Mouse (Mus musculus) forebrain, embryonic 12.5 days (tissue): ENCODE measurements around the gene Nrxn3. TPM values are rescaled to one million over a fixed set of nuclear protein-coding genes. Genes with fewer than 3 reads are reported as not detected.

Experiments used
- ATAC-seq: fragments of 200-750 bp; cut with Nextera tagmentation; 2 replicates; pipeline ENCODE4 v1.8.0; 2017; ENCODE audit warnings: moderate TSS enrichment; ENCODE audit not compliant: low FRiP score
- H3K27ac ChIP-seq: fragments of 300-500 bp; sonication (generic); 2 replicates; pipeline ENCODE4 v1.5.1; 2016; ENCODE audit warnings: mild to moderate bottlenecking
- H3K27me3 ChIP-seq: fragments of 300-500 bp; sonication (generic); 2 replicates; pipeline ENCODE4 v1.6.1; 2016; ENCODE audit warnings: mild to moderate bottlenecking
- H3K36me3 ChIP-seq: fragments of 300-500 bp; sonication (generic); replicated peaks from 2 replicates; pipeline ENCODE4 v1.6.1; 2016; ENCODE audit warnings: mild to moderate bottlenecking
- H3K4me1 ChIP-seq: fragments of 300-500 bp; sonication (generic); 2 replicates; pipeline ENCODE4 v1.6.1; 2016
- H3K4me2 ChIP-seq: fragments of 300-500 bp; sonication (generic); 2 replicates; pipeline ENCODE4 v1.6.1; 2016; ENCODE audit warnings: mild to moderate bottlenecking, moderate library complexity
- H3K4me3 ChIP-seq: fragments of 300-500 bp; sonication (generic); replicated peaks from 2 replicates; pipeline ENCODE4 v1.5.1; 2016; ENCODE audit warnings: mild to moderate bottlenecking
- H3K9ac ChIP-seq: fragments of 300-500 bp; sonication (generic); 2 replicates; pipeline ENCODE4 v1.6.1; 2016; ENCODE audit warnings: mild to moderate bottlenecking
- H3K9me3 ChIP-seq: fragments of 300-500 bp; sonication (generic); 2 replicates; pipeline ENCODE4 v1.6.1; 2016
- WGBS: fragments of 180-500 bp; shearing (Covaris S2); methylation state at CpG from one replicate; pipeline ENCODE4 v1.1.7; 2016; 5-methylcytosine and 5-hydroxymethylcytosine counted together
- polyA plus RNA-seq: library from polyadenylated mRNA; unstranded; fragments of >200 nt; fragmentation: Nextera tagmentation; extraction: Ambion mirVana; gene quantifications from 2 replicates; pipeline ENCODE4 v1.2.1, GENCODE M21; 2016

Nrxn3 gene
- polyA plus RNA-seq, 1 experiment from 2014 or later = 62.2 TPM

GRCm38 (mm10) chr12:89016436-89016835 lies 293.8 kb downstream of the Nrxn3 start:
- 81% methylated on average over 1 of the region's 1 CpGs for WGBS
- ATAC-seq = no peak
- no peak overlapping the region for H3K4me3 ChIP-seq
- H3K27me3 ChIP-seq = no peaks in the 10 kb centered on the region
- no peak overlapping the region for H3K27ac ChIP-seq
- no peaks in the 10 kb centered on the region for H3K4me1 ChIP-seq
- H3K9me3 ChIP-seq = no peaks in the 10 kb centered on the region
- H3K4me2 ChIP-seq = no peak overlapping the region
- H3K36me3 ChIP-seq = no peaks in the 10 kb centered on the region
- H3K9ac ChIP-seq = no peak overlapping the region

DNA sequence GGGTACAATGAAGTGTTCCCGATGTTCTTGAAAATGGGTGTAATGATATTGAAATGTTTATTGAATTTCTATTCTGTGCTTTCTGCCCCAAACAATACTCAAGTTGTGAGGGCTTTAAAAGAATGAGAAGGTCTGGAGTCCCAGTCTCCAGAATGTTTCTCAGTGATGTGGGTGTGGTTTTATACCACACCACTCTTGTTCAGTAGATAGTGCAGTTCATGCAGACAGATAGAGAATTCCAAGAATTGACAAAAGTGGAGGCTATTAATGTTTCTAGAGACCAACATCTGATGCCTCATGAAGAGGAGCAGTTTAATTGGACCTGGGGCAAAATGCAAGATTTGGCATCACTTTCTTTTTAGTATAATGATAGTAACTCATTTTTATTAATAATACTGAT lies 302.5 kb downstream of the Nrxn3 start:
- Histone ChIP-seq H3K9me3 (no peaks in the 10 kb centered on the region), H3K4me2 (no peak overlapping the region), H3K4me1 (no peaks in the 10 kb centered on the region), H3K9ac (no peak overlapping the region), H3K4me3 (no peak overlapping the region), H3K36me3 (no peaks in the 10 kb centered on the region), H3K27ac (no peak overlapping the region), H3K27me3 (no peaks in the 10 kb centered on the region)
- WGBS = 94% methylated on average over 1 of the region's 1 CpGs
- no peak for ATAC-seq

DNA sequence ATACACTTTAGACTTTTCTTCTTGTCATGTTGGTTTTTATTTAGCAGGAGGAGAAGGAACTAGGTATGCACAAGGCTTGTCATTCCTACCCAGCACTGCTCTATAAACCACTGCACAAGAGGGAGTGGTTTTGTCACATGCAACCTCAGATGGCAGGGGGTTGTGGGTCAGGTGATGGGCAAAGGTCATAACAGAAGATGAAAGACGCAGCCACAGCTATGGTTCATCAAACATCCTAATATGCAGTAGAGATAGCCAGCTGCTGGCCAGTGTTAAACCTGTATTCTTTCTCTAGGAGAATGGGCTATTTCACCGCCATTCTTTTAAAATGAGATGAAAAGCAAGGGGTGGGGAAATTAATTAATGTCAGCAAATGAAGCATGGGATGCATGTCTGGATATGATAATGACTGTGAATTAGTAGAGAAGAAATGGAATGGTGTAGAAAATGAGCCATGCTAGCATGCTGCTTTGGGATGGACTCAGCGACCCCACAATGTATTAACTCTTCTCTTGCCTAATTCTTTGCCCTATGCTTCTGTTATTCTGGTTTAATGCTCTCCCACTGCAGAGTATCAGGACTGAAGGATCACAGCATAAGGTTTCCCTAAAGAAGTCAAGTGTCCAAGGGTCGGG lies 313.4 kb downstream of the Nrxn3 start:
- Histone ChIP-seq H3K4me1 (peaks cover 8% of the 10 kb centered on the region; the same call in 1 of the 2 replicates), H3K4me3 (no peak overlapping the region), H3K9ac (no peak overlapping the region), H3K9me3 (no peaks in the 10 kb centered on the region), H3K4me2 (no peak overlapping the region), H3K27me3 (no peaks in the 10 kb centered on the region), H3K27ac (no peak overlapping the region), H3K36me3 (no peaks in the 10 kb centered on the region)
- ATAC-seq = peak; percentile 77
- 55% methylated on average over 4 of the region's 4 CpGs for WGBS

- Histone ChIP-seq H3K9ac (no peak overlapping the region), H3K4me3 (no peak overlapping the region), H3K9me3 (no peaks in the 10 kb centered on the region), H3K27me3 (no peaks in the 10 kb centered on the region), H3K4me1 (peaks cover 13% of the 10 kb centered on the region), H3K27ac (no peak overlapping the region), H3K4me2 (no peak overlapping the region), H3K36me3 (no peaks in the 10 kb centered on the region)
- ATAC-seq = no peak
Measured at GRCm38 (mm10) chr12:89040151-89040550, 317.5 kb downstream of the Nrxn3 start.

DNA sequence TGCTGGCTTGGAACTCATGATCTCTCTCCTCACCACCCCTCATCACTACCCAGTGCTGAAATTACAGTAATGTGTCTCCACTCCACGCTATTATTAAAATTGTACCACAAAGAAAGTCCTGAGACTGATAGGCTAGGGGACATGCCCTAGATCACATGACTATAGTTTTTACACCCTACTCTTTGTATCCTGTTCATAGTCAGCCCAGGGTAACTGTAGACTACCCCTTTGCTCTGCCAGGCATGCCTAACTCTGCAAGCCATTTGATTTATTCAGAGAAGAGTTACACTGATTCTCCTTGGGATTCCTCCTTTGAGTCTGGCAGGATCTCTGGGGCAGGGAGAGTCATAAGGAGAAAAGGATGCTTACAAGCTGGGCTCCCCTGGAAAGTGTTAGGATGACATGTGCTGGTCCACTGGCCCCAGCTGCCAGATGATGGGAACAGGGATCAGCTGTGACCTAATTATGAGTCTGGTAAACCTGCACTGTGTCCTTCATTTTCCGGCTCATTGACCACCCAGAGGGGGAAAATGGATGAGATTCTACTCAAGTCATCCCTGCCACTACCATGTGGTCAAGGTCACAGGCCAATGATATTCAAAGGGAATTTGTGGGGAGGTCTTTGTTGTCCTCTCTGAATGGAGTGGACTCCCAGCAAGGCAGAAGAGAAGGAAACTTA lies 318.9 kb downstream of the Nrxn3 start:
- Histone ChIP-seq H3K27ac (no peak overlapping the region), H3K9ac (no peak overlapping the region), H3K4me3 (no peak overlapping the region), H3K9me3 (no peaks in the 10 kb centered on the region), H3K36me3 (no peaks in the 10 kb centered on the region), H3K27me3 (no peaks in the 10 kb centered on the region), H3K4me1 (peaks cover 5% of the 10 kb centered on the region; the same call in 1 of the 2 replicates), H3K4me2 (no peak overlapping the region)
- ATAC-seq = peak; percentile 87
- WGBS = 67% methylated on average over 2 of the region's 2 CpGs

DNA sequence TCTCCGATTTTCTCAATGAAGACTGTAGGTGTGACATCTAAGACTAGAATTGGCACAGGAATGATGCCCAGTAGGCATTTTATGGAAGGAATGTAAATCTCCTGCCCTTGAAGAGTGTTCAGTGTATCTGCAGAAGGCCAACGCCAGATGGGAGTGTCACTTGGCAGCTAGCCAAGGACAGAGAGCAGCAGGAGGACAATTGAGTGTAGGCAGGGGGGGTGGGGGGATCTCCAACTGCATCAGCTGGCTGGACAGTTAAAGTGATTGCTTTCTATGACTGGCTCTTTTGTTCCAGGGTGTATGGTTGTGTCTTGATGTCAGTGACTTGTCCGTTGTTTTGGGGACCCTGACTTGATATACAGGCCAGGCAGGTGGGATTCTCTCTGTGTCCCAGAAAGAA lies 326.6 kb downstream of the Nrxn3 start:
- H3K36me3 ChIP-seq = no peaks in the 10 kb centered on the region
- H3K4me2 ChIP-seq = no peak overlapping the region
- H3K4me3 ChIP-seq = no peak overlapping the region
- H3K27me3 ChIP-seq = no peaks in the 10 kb centered on the region
- peaks cover 7% of the 10 kb centered on the region for H3K4me1 ChIP-seq
- H3K9ac ChIP-seq = no peak overlapping the region
- H3K27ac ChIP-seq = no peak overlapping the region
- no peaks in the 10 kb centered on the region for H3K9me3 ChIP-seq
- 27% methylated on average over 3 of the region's 3 CpGs for WGBS
- ATAC-seq = peak; percentile 84

GRCm38 (mm10) chr12:89049686-89050085 lies 327.0 kb downstream of the Nrxn3 start:
- ATAC-seq = peak; percentile 23; the same call in 1 of the 2 replicates
- Histone ChIP-seq H3K4me1 (peaks cover 7% of the 10 kb centered on the region), H3K27ac (no peak overlapping the region)

GRCm38 (mm10) chr12:89072436-89072835 lies 349.8 kb downstream of the Nrxn3 start:
- Histone ChIP-seq H3K27me3 (no peaks in the 10 kb centered on the region), H3K4me3 (no peak overlapping the region), H3K4me1 (peaks cover 24% of the 10 kb centered on the region), H3K27ac (no peak overlapping the region), H3K4me2 (no peak overlapping the region), H3K9ac (no peak overlapping the region), H3K36me3 (no peaks in the 10 kb centered on the region), H3K9me3 (no peaks in the 10 kb centered on the region)
- no peak for ATAC-seq

More at GRCm38 (mm10) chr12:89049686-89050085, 327.0 kb downstream of the Nrxn3 start:
- Histone ChIP-seq H3K4me3 (no peak overlapping the region), H3K9me3 (no peaks in the 10 kb centered on the region), H3K9ac (no peak overlapping the region), H3K36me3 (no peaks in the 10 kb centered on the region), H3K4me2 (no peak overlapping the region), H3K27me3 (no peaks in the 10 kb centered on the region)

- WGBS = 54% methylated on average over 5 of the region's 5 CpGs
- Histone ChIP-seq H3K4me1 (peaks cover 24% of the 10 kb centered on the region), H3K9ac (no peak overlapping the region), H3K4me3 (no peak overlapping the region), H3K9me3 (no peaks in the 10 kb centered on the region), H3K27me3 (no peaks in the 10 kb centered on the region), H3K4me2 (no peak overlapping the region), H3K36me3 (no peaks in the 10 kb centered on the region), H3K27ac (no peak overlapping the region)
- ATAC-seq = no peak
Measured at GRCm38 (mm10) chr12:89073167-89073743, 350.6 kb downstream of the Nrxn3 start.

GRCm38 (mm10) chr12:89074551-89075295 lies 352.0 kb downstream of the Nrxn3 start:
- H3K4me1 ChIP-seq = peaks cover 24% of the 10 kb centered on the region
- WGBS = 15% methylated on average over 10 of the region's 10 CpGs
- peak; percentile 59 for ATAC-seq
- H3K27me3 ChIP-seq = no peaks in the 10 kb centered on the region
- peak overlapping the region; percentile 57 for H3K27ac ChIP-seq
- peak overlapping the region; percentile 8; the same call in 1 of the 2 replicates for H3K4me2 ChIP-seq
- H3K4me3 ChIP-seq = no peak overlapping the region
- no peaks in the 10 kb centered on the region for H3K36me3 ChIP-seq
- no peaks in the 10 kb centered on the region for H3K9me3 ChIP-seq
- H3K9ac ChIP-seq = no peak overlapping the region

GRCm38 (mm10) chr12:89093806-89094479 lies 371.3 kb downstream of the Nrxn3 start:
- Histone ChIP-seq H3K4me3 (no peak overlapping the region), H3K27me3 (no peaks in the 10 kb centered on the region), H3K4me2 (no peak overlapping the region), H3K9ac (no peak overlapping the region), H3K4me1 (no peaks in the 10 kb centered on the region), H3K27ac (no peak overlapping the region), H3K36me3 (no peaks in the 10 kb centered on the region), H3K9me3 (no peaks in the 10 kb centered on the region)
- WGBS = 88% methylated on average over 8 of the region's 8 CpGs
- no peak for ATAC-seq

GRCm38 (mm10) chr12:89097561-89097960 lies 374.9 kb downstream of the Nrxn3 start:
- Histone ChIP-seq H3K4me3 (no peak overlapping the region), H3K9me3 (no peaks in the 10 kb centered on the region), H3K27me3 (no peaks in the 10 kb centered on the region), H3K36me3 (no peaks in the 10 kb centered on the region), H3K4me1 (no peaks in the 10 kb centered on the region), H3K27ac (no peak overlapping the region), H3K9ac (no peak overlapping the region), H3K4me2 (no peak overlapping the region)
- no peak for ATAC-seq
- WGBS = 93% methylated on average over 2 of the region's 2 CpGs
